Mouse (Mus musculus): Measurements from ENCODE around the gene Prrg3. TPM values are rescaled to one million over a fixed set of nuclear protein-coding genes. Genes with fewer than 3 reads are reported as not detected.

Gene Prrg3
- 3.3 TPM for polyA plus RNA-seq (2015; fragmentation: Illumina TruSeq; extraction: RNeasy Lipid Tissue Mini Kit (QIAGEN cat#74804); ENCODE audit: insufficient read depth, low replicate concordance)

DNA sequence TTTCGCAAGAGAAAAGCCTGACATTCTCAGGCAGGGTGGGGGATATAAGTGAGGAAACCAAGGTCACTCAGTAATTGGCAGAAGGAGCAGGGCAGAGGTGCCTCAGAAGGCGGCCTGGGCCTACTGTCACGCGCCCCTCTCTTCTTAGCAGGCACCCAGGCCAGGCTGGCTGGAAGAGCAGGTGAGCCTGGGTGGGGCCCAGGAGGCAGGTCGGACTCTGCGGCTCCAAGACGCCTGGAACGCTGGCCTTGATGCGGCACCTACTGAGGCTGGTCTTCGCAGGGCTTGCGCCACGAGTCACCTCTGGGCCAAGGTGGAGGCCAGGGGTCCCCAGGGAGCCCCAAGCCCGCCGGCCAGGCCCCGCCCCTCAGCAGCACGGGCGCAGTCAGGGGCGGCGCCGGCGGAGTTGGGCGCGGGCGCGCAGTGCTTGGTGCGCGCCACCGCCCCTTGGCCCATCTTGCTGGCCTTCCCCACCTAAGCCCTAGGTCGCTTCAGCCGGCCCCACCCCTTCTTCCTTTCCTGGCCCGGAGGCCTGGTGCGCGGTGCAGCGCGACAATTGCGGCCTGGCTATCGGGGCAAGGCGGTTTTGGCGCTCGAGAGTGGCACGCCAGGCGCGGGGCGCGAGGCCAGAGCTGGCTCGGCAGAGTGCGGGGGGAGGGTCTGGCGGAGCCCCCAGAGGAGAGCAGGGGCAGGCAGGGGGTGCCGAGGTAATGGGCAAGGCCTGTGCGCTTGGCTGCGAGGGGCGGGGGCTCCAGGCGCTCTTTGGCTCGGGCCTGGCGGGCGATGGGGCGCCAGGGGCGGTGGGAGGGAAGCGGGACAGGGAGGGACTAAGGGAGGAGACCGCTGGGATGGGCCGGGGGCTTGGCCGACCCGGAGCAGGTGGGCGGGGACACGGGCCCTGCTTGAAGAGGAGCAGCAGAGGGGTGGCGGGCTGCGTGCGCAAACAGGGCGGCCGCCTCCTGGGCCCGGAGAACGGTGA is at the start of gene Prrg3:
Gene Prrg3, plus strand, starts transcription at position 552 of the 979 bp plus-strand sequence.

DNA sequence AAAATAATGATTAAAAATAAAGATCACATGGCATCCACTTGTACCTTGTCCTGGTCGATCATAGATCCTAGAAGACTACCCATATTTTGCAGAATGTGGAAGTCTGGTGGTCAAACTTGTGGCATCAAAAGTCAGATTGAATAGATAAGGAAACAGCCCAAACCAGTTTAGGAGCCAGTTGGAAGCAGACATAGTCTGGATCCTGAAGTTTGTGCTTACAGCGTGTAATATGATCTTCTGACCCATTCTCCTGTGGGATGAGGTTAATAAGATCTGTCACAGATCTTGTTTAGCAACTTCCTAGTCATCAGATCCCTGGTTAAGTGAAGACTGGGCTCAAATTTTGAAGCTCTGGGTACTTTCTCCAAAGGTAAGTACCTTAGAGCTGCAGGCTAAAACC is 10.3 kb downstream of the Prrg3 start, which contains the start of gene Fate1:
Gene Fate1, plus strand, starts transcription at position 301 of the 400 bp plus-strand sequence.

DNA sequence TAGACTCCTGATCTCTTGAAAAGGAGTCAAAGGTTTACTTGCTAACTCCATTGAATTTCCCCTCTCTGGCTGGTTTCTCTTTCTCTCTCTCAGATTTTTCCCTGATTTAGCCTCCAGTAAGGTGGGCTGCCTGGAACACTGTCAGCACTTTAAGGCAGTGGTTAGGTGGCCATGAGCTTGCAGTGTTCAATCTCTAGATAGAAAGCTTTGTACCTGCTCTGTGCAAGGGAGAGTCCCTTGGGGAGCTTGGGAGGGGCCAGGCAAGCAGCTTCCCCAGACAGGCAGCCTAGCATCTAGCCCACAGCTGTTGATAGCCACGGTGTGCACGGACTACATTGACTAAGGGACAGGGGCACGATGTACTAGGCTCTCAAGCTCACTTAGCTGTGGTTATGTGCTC is 29.1 kb downstream of the Prrg3 start, which contains the start of gene Cnga2:
Gene Cnga2, plus strand, starts transcription at position 301 of the 400 bp plus-strand sequence.

Other genes with a start within 250 kb of the Prrg3 start
- 21.7 TPM for gene Vma21, start 146.7 kb upstream of the Prrg3 start, polyA plus RNA-seq (2015; fragmentation: Illumina TruSeq; extraction: RNeasy Lipid Tissue Mini Kit (QIAGEN cat#74804); ENCODE audit: insufficient read depth, low replicate concordance)
- gene Gm1141, start 41.6 kb upstream of the Prrg3 start, polyA plus RNA-seq (2015; fragmentation: Illumina TruSeq; extraction: RNeasy Lipid Tissue Mini Kit (QIAGEN cat#74804); ENCODE audit: insufficient read depth, low replicate concordance) = 0.11 TPM
- not detected for gene Fate1, start 10.4 kb downstream of the Prrg3 start, polyA plus RNA-seq (2015; fragmentation: Illumina TruSeq; extraction: RNeasy Lipid Tissue Mini Kit (QIAGEN cat#74804); ENCODE audit: insufficient read depth, low replicate concordance)
- 0.07 TPM for gene Cnga2, start 29.2 kb downstream of the Prrg3 start, polyA plus RNA-seq (2015; fragmentation: Illumina TruSeq; extraction: RNeasy Lipid Tissue Mini Kit (QIAGEN cat#74804); ENCODE audit: insufficient read depth, low replicate concordance)

Measured in spleen, adult 10 weeks (tissue).